Mouse (Mus musculus): Measurements from ENCODE around the gene Hnf1a. TPM values are rescaled to one million over a fixed set of nuclear protein-coding genes. Genes with fewer than 3 reads are reported as not detected.

Gene Hnf1a
- polyA plus RNA-seq, 1 experiment from 2014 or later, result 0.06 TPM

- H3K27ac ChIP-seq, result no peak overlapping the region
- no peak overlapping the region for H3K4me3 ChIP-seq
- WGBS, result 73% methylated on average over 11 of the region's 11 CpGs
These were observed 7.6 kb upstream of the Hnf1a start for GRCm38 (mm10) chr5:114978473-114978872.

DNA sequence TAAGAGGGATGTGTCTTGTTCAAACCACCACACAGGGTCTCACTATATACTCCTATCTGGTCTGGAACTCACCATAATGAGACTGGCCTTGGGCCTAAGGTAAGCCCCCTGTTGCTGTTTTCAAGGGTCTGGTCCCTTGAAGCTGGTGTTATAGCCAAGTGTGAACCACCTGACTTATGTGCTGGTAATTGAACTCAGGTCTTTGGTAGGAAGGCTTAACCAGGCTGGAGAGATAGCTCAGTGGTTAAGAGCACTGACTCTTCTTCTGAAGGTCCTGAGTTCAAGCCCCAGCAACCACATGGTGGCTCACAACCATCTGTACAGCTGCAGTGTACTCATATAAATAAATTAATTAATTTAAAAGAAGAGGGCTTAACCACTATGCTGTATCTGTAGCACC is 6.0 kb upstream of the Hnf1a start:
- H3K36me3 ChIP-seq, result no peaks in the 10 kb centered on the region
- no peak overlapping the region for H3K27ac ChIP-seq
- H3K4me2 ChIP-seq (replicated peaks), result no peak overlapping the region
- no peak for ATAC-seq (ENCODE audit: low FRiP score)
- H3K9ac ChIP-seq, result no peak overlapping the region
- peaks cover 11% of the 10 kb centered on the region for H3K4me1 ChIP-seq
- H3K4me3 ChIP-seq, result no peak overlapping the region
- no peaks in the 10 kb centered on the region for H3K9me3 ChIP-seq (replicated peaks)
- H3K27me3 ChIP-seq, result peaks cover 6% of the 10 kb centered on the region

More at GRCm38 (mm10) chr5:114978473-114978872, 7.6 kb upstream of the Hnf1a start:
- H3K4me1 ChIP-seq, result peaks cover 11% of the 10 kb centered on the region
- H3K9ac ChIP-seq, result no peak overlapping the region
- H3K4me2 ChIP-seq (replicated peaks), result no peak overlapping the region
- no peak for ATAC-seq (ENCODE audit: low FRiP score)
- no peaks in the 10 kb centered on the region for H3K9me3 ChIP-seq (replicated peaks)
- H3K36me3 ChIP-seq, result no peaks in the 10 kb centered on the region
- H3K27me3 ChIP-seq, result peaks cover 6% of the 10 kb centered on the region

- Histone ChIP-seq H3K36me3 (no peaks in the 10 kb centered on the region), H3K27ac (no peak overlapping the region), H3K4me2 (replicated peaks) (no peak overlapping the region), H3K4me1 (0 out of 2 replicates have a peak, but pooled peaks cover 5% of the 10 kb centered on the region), H3K4me3 (no peak overlapping the region), H3K27me3 (peaks cover 17% of the 10 kb centered on the region), H3K9me3 (replicated peaks) (no peaks in the 10 kb centered on the region), H3K9ac (no peak overlapping the region)
- WGBS, result 76% methylated on average over 8 of the region's 8 CpGs
- no peak for ATAC-seq (ENCODE audit: low FRiP score)
These were observed 2.2 kb upstream of the Hnf1a start for GRCm38 (mm10) chr5:114973131-114973530.

DNA sequence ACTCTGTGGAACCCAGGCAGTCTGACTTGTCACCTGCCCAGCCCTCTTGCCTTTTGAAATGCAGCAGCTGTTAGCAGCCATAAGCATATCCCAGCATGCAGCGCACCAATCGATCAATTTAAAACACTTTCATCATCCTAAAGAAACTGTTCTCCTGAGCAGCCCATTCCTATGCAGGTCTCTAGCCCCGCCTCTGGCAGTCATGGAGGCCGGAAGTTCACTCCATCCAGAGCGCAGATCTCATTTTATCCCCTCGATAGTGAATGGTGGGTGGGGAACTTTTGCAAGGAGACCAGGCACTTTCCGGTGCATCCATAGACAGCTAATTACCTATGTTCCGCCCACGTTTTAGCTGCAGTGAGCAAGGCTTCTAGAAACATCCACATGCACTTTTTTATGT is 1.3 kb upstream of the Hnf1a start:
- H3K4me2 ChIP-seq (replicated peaks), result no peak overlapping the region
- no peaks in the 10 kb centered on the region for H3K36me3 ChIP-seq
- ATAC-seq (ENCODE audit: low FRiP score), result no peak
- peaks cover 23% of the 10 kb centered on the region for H3K27me3 ChIP-seq
- 0 out of 2 replicates have a peak, but pooled peaks cover 5% of the 10 kb centered on the region for H3K4me1 ChIP-seq
- no peak overlapping the region for H3K9ac ChIP-seq
- WGBS, result 81% methylated on average over 9 of the region's 9 CpGs
- no peaks in the 10 kb centered on the region for H3K9me3 ChIP-seq (replicated peaks)
- H3K4me3 ChIP-seq, result no peak overlapping the region
- no peak overlapping the region for H3K27ac ChIP-seq

DNA sequence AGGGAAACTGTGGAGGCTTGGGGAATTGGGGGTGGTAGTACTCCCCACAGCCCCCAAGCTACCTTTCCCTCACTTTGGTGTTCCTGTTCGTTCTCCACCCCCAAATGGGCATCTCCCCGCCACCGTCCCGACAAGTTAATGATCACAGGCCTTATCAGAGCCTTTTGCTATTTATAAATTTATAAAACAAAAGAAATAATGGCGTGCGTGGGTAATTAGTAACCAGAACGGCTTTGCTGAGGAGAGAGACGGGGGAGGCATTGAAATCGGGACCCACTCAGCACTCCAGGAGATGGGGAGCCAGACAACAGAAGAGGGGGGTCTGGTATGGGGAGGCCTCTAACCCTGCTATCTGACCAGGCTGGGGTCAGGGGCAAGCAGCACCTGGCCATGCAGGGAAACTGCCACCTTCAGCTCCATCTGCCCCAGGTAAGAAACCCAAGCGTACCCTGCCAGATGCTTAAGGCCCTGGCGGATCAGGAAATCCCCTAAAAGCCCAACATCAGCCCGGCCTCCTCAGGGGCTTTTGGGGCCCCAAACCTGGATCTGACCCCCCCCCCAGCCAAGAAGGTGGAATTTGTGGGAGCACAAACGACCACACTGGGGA is 1.2 kb downstream of the Hnf1a start:
- H3K36me3 ChIP-seq, result no peaks in the 10 kb centered on the region
- ATAC-seq (ENCODE audit: low FRiP score), result no peak
- H3K4me3 ChIP-seq, result no peak overlapping the region
- WGBS, result 51% methylated on average over 13 of the region's 13 CpGs
- no peak overlapping the region for H3K4me2 ChIP-seq (replicated peaks)
- no peak overlapping the region for H3K9ac ChIP-seq
- no peak overlapping the region for H3K27ac ChIP-seq
- H3K4me1 ChIP-seq, result 0 out of 2 replicates have a peak, but pooled peaks cover 5% of the 10 kb centered on the region
- H3K9me3 ChIP-seq (replicated peaks), result no peaks in the 10 kb centered on the region
- peaks cover 23% of the 10 kb centered on the region for H3K27me3 ChIP-seq

GRCm38 (mm10) chr5:114969064-114969463 is 1.8 kb downstream of the Hnf1a start:
- Histone ChIP-seq H3K36me3 (no peaks in the 10 kb centered on the region), H3K4me2 (replicated peaks) (no peak overlapping the region), H3K27me3 (peaks cover 23% of the 10 kb centered on the region), H3K27ac (no peak overlapping the region), H3K4me3 (no peak overlapping the region), H3K9ac (no peak overlapping the region), H3K9me3 (replicated peaks) (no peaks in the 10 kb centered on the region), H3K4me1 (0 out of 2 replicates have a peak, but pooled peaks cover 5% of the 10 kb centered on the region)
- WGBS, result 14% methylated on average over 4 of the region's 4 CpGs
- no peak for ATAC-seq (ENCODE audit: low FRiP score)

- Histone ChIP-seq H3K4me3 (no peak overlapping the region), H3K36me3 (no peaks in the 10 kb centered on the region), H3K9me3 (replicated peaks) (no peaks in the 10 kb centered on the region), H3K27me3 (peaks cover 23% of the 10 kb centered on the region), H3K4me2 (replicated peaks) (no peak overlapping the region), H3K27ac (no peak overlapping the region), H3K4me1 (0 out of 2 replicates have a peak, but pooled peaks cover 5% of the 10 kb centered on the region), H3K9ac (0 out of 2 replicates have a peak overlapping the region, but pooled peaks have one; percentile 27)
- 19% methylated on average over 7 of the region's 7 CpGs for WGBS
- no peak for ATAC-seq (ENCODE audit: low FRiP score)
These were observed 2.2 kb downstream of the Hnf1a start for GRCm38 (mm10) chr5:114968651-114969050.

DNA sequence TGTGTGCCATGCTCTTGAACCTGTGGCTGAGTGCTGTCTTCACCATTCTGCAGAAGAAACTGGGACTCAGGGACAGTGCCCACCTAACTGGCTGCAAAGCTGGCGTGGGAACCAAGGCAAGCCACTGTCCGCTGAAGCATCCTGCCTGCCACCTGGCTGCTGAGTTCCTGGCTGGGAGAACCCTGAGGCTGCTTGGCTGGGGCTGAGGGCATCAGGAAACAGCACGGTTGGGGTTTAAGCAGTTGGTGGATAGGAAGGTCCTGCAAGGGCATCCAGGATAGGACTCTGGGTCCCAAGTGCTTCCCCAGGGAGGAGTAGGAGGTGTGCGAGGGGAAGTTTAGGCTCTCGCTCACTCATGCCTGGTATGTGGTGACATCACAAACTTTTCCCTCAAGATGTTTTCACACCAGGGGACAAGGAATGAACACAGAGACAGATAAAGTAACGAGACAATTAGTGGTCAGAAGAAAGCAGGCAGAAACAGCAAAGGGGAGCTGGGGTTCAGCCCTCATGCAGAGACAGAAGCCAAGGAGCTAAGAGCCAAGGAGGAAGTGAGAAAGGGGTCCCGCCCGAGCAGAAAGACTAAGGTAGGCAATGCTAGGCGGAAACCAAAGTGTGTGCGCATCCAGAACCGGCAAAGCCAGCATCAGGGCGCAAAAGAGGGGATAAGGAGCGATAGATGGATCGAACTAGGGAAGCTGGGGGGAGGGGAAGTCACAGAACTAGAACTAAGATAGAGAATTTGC is 3.2 kb downstream of the Hnf1a start:
- H3K9me3 ChIP-seq (replicated peaks), result no peaks in the 10 kb centered on the region
- 0 out of 2 replicates have a peak, but pooled peaks cover 5% of the 10 kb centered on the region for H3K4me1 ChIP-seq
- H3K9ac ChIP-seq, result no peak overlapping the region
- H3K27me3 ChIP-seq, result peaks cover 23% of the 10 kb centered on the region
- H3K36me3 ChIP-seq, result no peaks in the 10 kb centered on the region
- no peak overlapping the region for H3K27ac ChIP-seq
- H3K4me2 ChIP-seq (replicated peaks), result no peak overlapping the region
- ATAC-seq (ENCODE audit: low FRiP score), result no peak
- H3K4me3 ChIP-seq, result no peak overlapping the region
- 33% methylated on average over 14 of the region's 14 CpGs for WGBS

GRCm38 (mm10) chr5:114964967-114965898 is 5.7 kb downstream of the Hnf1a start:
- ATAC-seq (ENCODE audit: low FRiP score), result no peak
- H3K4me2 ChIP-seq (replicated peaks), result no peak overlapping the region
- H3K27ac ChIP-seq, result no peak overlapping the region
- H3K4me3 ChIP-seq, result no peak overlapping the region
- peaks cover 13% of the 10 kb centered on the region for H3K4me1 ChIP-seq
- no peak overlapping the region for H3K9ac ChIP-seq
- no peaks in the 10 kb centered on the region for H3K9me3 ChIP-seq (replicated peaks)
- H3K27me3 ChIP-seq, result peaks cover 23% of the 10 kb centered on the region
- 67% methylated on average over 17 of the region's 17 CpGs for WGBS
- H3K36me3 ChIP-seq, result no peaks in the 10 kb centered on the region

GRCm38 (mm10) chr5:114964315-114964966 is 6.5 kb downstream of the Hnf1a start:
- Histone ChIP-seq H3K27me3 (peaks cover 17% of the 10 kb centered on the region), H3K27ac (no peak overlapping the region), H3K4me1 (peaks cover 13% of the 10 kb centered on the region), H3K36me3 (no peaks in the 10 kb centered on the region), H3K9ac (no peak overlapping the region), H3K4me2 (replicated peaks) (no peak overlapping the region), H3K4me3 (no peak overlapping the region), H3K9me3 (replicated peaks) (no peaks in the 10 kb centered on the region)
- WGBS, result 66% methylated on average over 7 of the region's 7 CpGs
- no peak for ATAC-seq (ENCODE audit: low FRiP score)

DNA sequence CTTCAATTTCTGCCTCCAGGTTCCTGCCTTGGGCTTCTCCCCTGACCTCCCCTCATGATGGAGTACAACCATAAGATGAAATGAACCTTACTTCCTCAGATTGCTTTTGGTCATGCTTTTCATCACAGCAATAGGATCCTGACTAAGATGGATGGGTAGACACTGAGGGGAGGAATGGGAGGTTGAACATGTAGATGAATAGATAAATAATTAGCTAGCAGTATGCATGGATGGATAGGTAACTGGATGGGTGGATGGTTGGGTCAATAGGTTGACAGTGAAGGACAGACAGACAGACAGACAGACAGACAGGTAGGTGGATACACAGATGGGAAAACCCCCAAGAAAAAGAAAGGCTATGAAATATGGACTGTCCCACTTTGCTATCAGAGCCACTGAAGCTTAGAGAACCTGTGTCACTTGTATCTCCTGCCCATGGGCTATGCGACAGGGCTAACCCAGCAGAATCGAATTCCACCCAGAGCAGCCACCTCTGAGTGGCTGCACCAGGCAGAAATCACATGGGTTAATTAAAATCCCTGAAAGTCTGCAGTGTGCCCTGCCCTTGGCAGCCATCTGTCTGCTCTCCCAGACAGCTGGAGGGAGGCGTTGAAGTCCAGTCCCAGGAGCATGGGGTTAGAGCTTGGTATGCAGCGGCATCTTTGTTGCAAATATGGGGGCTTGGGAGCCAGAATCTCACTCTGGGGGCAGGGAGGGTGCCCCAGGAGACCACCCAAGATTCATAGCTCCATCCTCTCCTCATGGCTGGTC is 9.1 kb downstream of the Hnf1a start:
- H3K4me1 ChIP-seq, result peaks cover 8% of the 10 kb centered on the region
- ATAC-seq (ENCODE audit: low FRiP score), result no peak; the same call in 1 of the 2 replicates
- no peaks in the 10 kb centered on the region; the same call in none of the 2 replicates for H3K27me3 ChIP-seq
- H3K4me3 ChIP-seq, result no peak overlapping the region
- H3K4me2 ChIP-seq (replicated peaks), result no peak overlapping the region
- WGBS, result 35% methylated on average over 4 of the region's 4 CpGs
- H3K27ac ChIP-seq, result no peak overlapping the region
- no peak overlapping the region for H3K9ac ChIP-seq
- H3K9me3 ChIP-seq (replicated peaks), result no peaks in the 10 kb centered on the region
- no peaks in the 10 kb centered on the region for H3K36me3 ChIP-seq

Data from hindbrain, embryonic 12.5 days (tissue).